Mouse (Mus musculus) Patski (cell line): ENCODE results near the gene Lhfpl3. TPM values are rescaled to one million over a fixed set of nuclear protein-coding genes. Genes with fewer than 3 reads are reported as not detected.
A peak's percentile ranks its signal among the peaks of the same experiment; 100 is the strongest.

Source experiments
- ATAC-seq: fragments of 100-300 bp; one replicate; pipeline ENCODE4 v1.8.0; 2021
- CTCF ChIA-PET: fragments of 350-600 bp; sonication (Branson Sonifier 250); formaldehyde crosslinking; loops from one replicate; lab custom pipeline; 2022; ENCODE audit warnings: inconsistent platforms; lab: Charles Lee
- POLR2A ChIA-PET: fragments of 350-600 bp; sonication (Branson Sonifier 250); formaldehyde crosslinking; loops from one replicate; lab custom pipeline; 2022; ENCODE audit warnings: antibody characterized with exemption, inconsistent platforms; lab: Charles Lee
- DNase-seq: peaks from one replicate; pipeline ENCODE4 v3.0.0-alpha.2; 2011; ENCODE audit warnings: low read depth, low spot score
- H3K27me3 ChIP-seq: fragments of 371-371 bp; one replicate; pipeline ENCODE4 v1.5.1; 2021
- CTCF ChIP-seq: fragments of 100-300 bp; IDR thresholded peaks from one replicate; pipeline ENCODE4 v1.5.1; 2021
- in situ Hi-C: fragments of 300-500 bp; cut with MboI; formaldehyde crosslinking; loops from 3 replicates; pipeline ENCODE4 v1.11.1; 2018; ENCODE audit warnings: low pct_unique_long_range_greater_than_20kb, mixed read lengths
- polyA plus RNA-seq: library from polyadenylated mRNA; unstranded; gene quantifications from one replicate; pipeline ENCODE4 v1.2.3, GENCODE M21; 2021

Gene Lhfpl3
- polyA plus RNA-seq, 1 experiment from 2014 or later, result not detected

- H3K27me3 ChIP-seq, result peaks cover 7% of the 10 kb centered on the region
- in situ Hi-C loops, result no loop called here
- POLR2A ChIA-PET, result no interaction called here
- TF ChIP-seq CTCF, result no peak
- DNase-seq (no peak), ATAC-seq (no peak)
- CTCF ChIA-PET, result no interaction called here
Observed at GRCm38 (mm10) chr5:22926171-22926570, 180.3 kb downstream of the Lhfpl3 start.

- TF ChIP-seq CTCF, result no peak
- no peak for ATAC-seq
- peaks cover 7% of the 10 kb centered on the region for H3K27me3 ChIP-seq
- no peak for DNase-seq
- ChIA-PET POLR2A (no interaction called here), CTCF (no interaction called here)
- in situ Hi-C loops, result no loop called here
Observed at GRCm38 (mm10) chr5:22928746-22929145, 182.9 kb downstream of the Lhfpl3 start.

- ChIA-PET POLR2A (no interaction called here), CTCF (interaction anchor here (1.6 kb wide), 1 partner anchor 15 kb away, joined by 3 read pairs; no protein-coding TSS in a partner anchor)
- DNase-seq (no peak), ATAC-seq (no peak)
- in situ Hi-C loops, result no loop called here
- H3K27me3 ChIP-seq, result no peaks in the 10 kb centered on the region
- TF ChIP-seq CTCF, result no peak
Observed at GRCm38 (mm10) chr5:22943306-22943705, 197.4 kb downstream of the Lhfpl3 start.

GRCm38 (mm10) chr5:22963300-22963699, 217.4 kb downstream of the Lhfpl3 start:
- POLR2A ChIA-PET, result no interaction called here
- peak; percentile 46 for TF ChIP-seq CTCF
- in situ Hi-C loops, result no loop called here
- H3K27me3 ChIP-seq, result no peaks in the 10 kb centered on the region
- DNase-seq (no peak), ATAC-seq (no peak)
- CTCF ChIA-PET, result no interaction called here

GRCm38 (mm10) chr5:22986771-22987170, 240.9 kb downstream of the Lhfpl3 start:
- CTCF ChIA-PET, result no interaction called here
- no peak for DNase-seq
- in situ Hi-C loops, result no loop called here
- ATAC-seq, result no peak
- POLR2A ChIA-PET, result no interaction called here
- no peak for TF ChIP-seq CTCF
- no peaks in the 10 kb centered on the region for H3K27me3 ChIP-seq

GRCm38 (mm10) chr5:22999811-23000210, 254.0 kb downstream of the Lhfpl3 start:
- POLR2A ChIA-PET, result no interaction called here
- in situ Hi-C loops, result no loop called here
- DNase-seq, result no peak
- no peak for TF ChIP-seq CTCF
- ATAC-seq, result no peak
- CTCF ChIA-PET, result no interaction called here
- H3K27me3 ChIP-seq, result no peaks in the 10 kb centered on the region

GRCm38 (mm10) chr5:23003123-23003797, 257.4 kb downstream of the Lhfpl3 start:
- DNase-seq, result no peak
- in situ Hi-C loops, result no loop called here
- no peak for ATAC-seq
- ChIA-PET POLR2A (no interaction called here), CTCF (no interaction called here)
- H3K27me3 ChIP-seq, result no peaks in the 10 kb centered on the region
- TF ChIP-seq CTCF, result no peak

- ChIA-PET CTCF (no interaction called here), POLR2A (interaction anchor here (0.6 kb wide), 1 partner anchor 219 kb away, joined by 3 read pairs; no protein-coding TSS in a partner anchor)
- H3K27me3 ChIP-seq, result no peaks in the 10 kb centered on the region
- in situ Hi-C loops, result no loop called here
- DNase-seq, result no peak
- no peak for TF ChIP-seq CTCF
- ATAC-seq, result no peak
Observed at GRCm38 (mm10) chr5:23006207-23006606, 260.3 kb downstream of the Lhfpl3 start.

- ATAC-seq (no peak), DNase-seq (no peak)
- H3K27me3 ChIP-seq, result no peaks in the 10 kb centered on the region
- TF ChIP-seq CTCF, result no peak
- CTCF ChIA-PET, result no interaction called here
- POLR2A ChIA-PET, result no interaction called here
- in situ Hi-C loops, result no loop called here
Observed at GRCm38 (mm10) chr5:23010460-23010859, 264.6 kb downstream of the Lhfpl3 start.

GRCm38 (mm10) chr5:23013997-23014396, 268.1 kb downstream of the Lhfpl3 start:
- ChIA-PET POLR2A (no interaction called here), CTCF (no interaction called here)
- H3K27me3 ChIP-seq, result no peaks in the 10 kb centered on the region
- in situ Hi-C loops, result no loop called here
- TF ChIP-seq CTCF, result no peak
- DNase-seq (no peak), ATAC-seq (no peak)

- CTCF ChIA-PET, result no interaction called here
- no peak for TF ChIP-seq CTCF
- DNase-seq (no peak), ATAC-seq (no peak)
- no peaks in the 10 kb centered on the region for H3K27me3 ChIP-seq
- POLR2A ChIA-PET, result no interaction called here
- in situ Hi-C loops, result no loop called here
Observed at GRCm38 (mm10) chr5:23015587-23016335, 269.9 kb downstream of the Lhfpl3 start.
